ENCODE assay signal across 9 mouse cellular contexts in genomic region chr7:16809739-16810138, GRCm38 (mm10). TPM values are rescaled to one million over a fixed set of nuclear protein-coding genes. Genes with fewer than 3 reads are reported as not detected.
DNase-seq lines count a peak whose midpoint lies in the region; ATAC-seq and TF ChIP-seq lines count a peak whose summit lies in the region.
"Had no signal": no experiment of that assay in that cellular context is flagged by ENCODE, and none has a peak within 500 bp of the region (broad histone marks: within the 10 kb centered on the region; RNA-seq: fewer than 3 reads in every experiment).

No protein-coding gene starts in this region.

- H3K4me1 ChIP-seq in kidney, adult 2 months (ENCODE audit: control insufficient read depth, insufficient read depth, low read length): no peaks in the 10 kb centered on the region
- peaks cover 26% of the 10 kb centered on the region for H3K4me1 ChIP-seq in liver, embryonic 12.5 days
- H3K4me1 ChIP-seq in neural tube, embryonic 11.5 days (ENCODE audit: control insufficient read depth, insufficient read depth, low read length): peaks cover 8% of the 10 kb centered on the region

- TF ChIP-seq CTCF in kidney, adult 2 months (conservative IDR thresholded peaks at IDR 0.05; ENCODE audit: insufficient read depth, insufficient read length, low read depth, low read length): peak; percentile 91

- H3K27ac ChIP-seq in kidney, adult 2 months (ENCODE audit: insufficient read depth, low read depth, low read length): no peak overlapping the region
- no peak overlapping the region for H3K27ac ChIP-seq in liver, embryonic 12.5 days
- no peak overlapping the region for H3K27ac ChIP-seq in neural tube, embryonic 11.5 days (ENCODE audit: low read depth, low read length)
- H3K27ac ChIP-seq: embryonic facial prominence, embryonic 12.5 days had no signal

- DNase-seq in ovary, postnatal 10 days (ENCODE audit: low spot score): peak; percentile 43
- DNase-seq in ovary, adult 18-20 months (ENCODE audit: low spot score): no peak
- peak; percentile 77 for DNase-seq in cerebellum, adult 9-11 months
- DNase-seq in frontal cortex, postnatal 25 days (ENCODE audit: low spot score in 2 of 2): peak; percentile 63 to 71
- DNase-seq in kidney, adult 2 months: peak; percentile 76
- peak; percentile 74 for DNase-seq in neural tube, embryonic 11.5 days (ENCODE audit: low spot score)
- peak; percentile 50 for DNase-seq in testis, postnatal 14 days (ENCODE audit: low spot score)

- TF ChIP-seq POLR2A in kidney, adult 2 months (IDR thresholded peaks at IDR 0.05; ENCODE audit: low read depth, low read length): no peak

- H3K4me2 ChIP-seq in liver, embryonic 12.5 days: no peak overlapping the region
- H3K4me2 ChIP-seq in neural tube, embryonic 11.5 days (ENCODE audit: low read depth): no peak overlapping the region

- no peaks in the 10 kb centered on the region for H3K36me3 ChIP-seq in kidney, adult 2 months (ENCODE audit: control insufficient read depth, insufficient read depth, low read length)
- H3K36me3 ChIP-seq in liver, embryonic 12.5 days: peaks cover 56% of the 10 kb centered on the region
- no peaks in the 10 kb centered on the region for H3K36me3 ChIP-seq in neural tube, embryonic 11.5 days (ENCODE audit: control insufficient read depth, insufficient read depth, low read length)

- WGBS in kidney, adult 2 months: 18% methylated on average over 10 of the region's 10 CpGs
- 21% methylated on average over 10 of the region's 10 CpGs for WGBS in liver, embryonic 12.5 days (ENCODE audit: insufficient replicate concordance)
- 37% methylated on average over 10 of the region's 10 CpGs for WGBS in neural tube, embryonic 11.5 days

- no peak overlapping the region for H3K9ac ChIP-seq in liver, embryonic 12.5 days
- no peak overlapping the region for H3K9ac ChIP-seq in neural tube, embryonic 11.5 days (ENCODE audit: low read length)
- H3K9ac ChIP-seq: embryonic facial prominence, embryonic 12.5 days had no signal

- peak; percentile 47; the same call in 1 of the 2 replicates for ATAC-seq in liver, embryonic 12.5 days
- no peak for ATAC-seq in neural tube, embryonic 11.5 days (ENCODE audit: insufficient read depth, low FRiP score, low TSS enrichment)

- H3K4me3 ChIP-seq in kidney, adult 2 months (ENCODE audit: insufficient read depth, low read depth, low read length): no peak overlapping the region
- H3K4me3 ChIP-seq in liver, embryonic 12.5 days: no peak overlapping the region
- H3K4me3 ChIP-seq in neural tube, embryonic 11.5 days (ENCODE audit: low read depth, low read length): no peak overlapping the region
- H3K4me3 ChIP-seq: embryonic facial prominence, embryonic 12.5 days had no signal

- H3K9me3 ChIP-seq in liver, embryonic 12.5 days (replicated peaks): no peaks in the 10 kb centered on the region
- H3K9me3 ChIP-seq in neural tube, embryonic 11.5 days (ENCODE audit: control insufficient read depth, low read length): no peaks in the 10 kb centered on the region
- H3K9me3 ChIP-seq: embryonic facial prominence, embryonic 12.5 days had no signal

- no peaks in the 10 kb centered on the region for H3K27me3 ChIP-seq in kidney, adult 2 months (replicated peaks; ENCODE audit: control insufficient read depth, insufficient read depth, low read length)
- H3K27me3 ChIP-seq in liver, embryonic 12.5 days (replicated peaks): peaks cover 32% of the 10 kb centered on the region
- H3K27me3 ChIP-seq in neural tube, embryonic 11.5 days (ENCODE audit: control insufficient read depth, insufficient read depth, low read length): peaks cover 21% of the 10 kb centered on the region

RNA-seq across cellular contexts. Expression of gene Strn4, which starts 6.0 kb away (rescaled TPM):
- polyA plus RNA-seq in kidney, adult 2 months (2012; rRNA removed): 94.4 and 116 TPM in 2 replicates
- 61.3 and 63.2 TPM in 2 replicates for polyA plus RNA-seq in liver, embryonic 12.5 days (2016; fragmentation: Nextera tagmentation; extraction: Ambion mirVana)
- polyA plus RNA-seq in neural tube, embryonic 11.5 days (2014; fragmentation: Nextera tagmentation; extraction: Ambion mirVana): 140 and 143 TPM in 2 replicates

RNA-seq across cellular contexts. Expression of gene Fkrp, which starts 6.8 kb away (rescaled TPM):
- polyA plus RNA-seq in kidney, adult 2 months (2012; rRNA removed): 31.0 and 33.9 TPM in 2 replicates
- 14.9 and 16.0 TPM in 2 replicates for polyA plus RNA-seq in liver, embryonic 12.5 days (2016; fragmentation: Nextera tagmentation; extraction: Ambion mirVana)
- polyA plus RNA-seq in neural tube, embryonic 11.5 days (2014; fragmentation: Nextera tagmentation; extraction: Ambion mirVana): 24.3 and 24.4 TPM in 2 replicates

RNA-seq across cellular contexts. Expression of gene Slc1a5, which starts 28.6 kb away (rescaled TPM):
- polyA plus RNA-seq in kidney, adult 2 months (2012; rRNA removed): 74.6 and 95.2 TPM in 2 replicates
- polyA plus RNA-seq in liver, embryonic 12.5 days (2016; fragmentation: Nextera tagmentation; extraction: Ambion mirVana): 127 and 128 TPM in 2 replicates
- 17.2 and 17.3 TPM in 2 replicates for polyA plus RNA-seq in neural tube, embryonic 11.5 days (2014; fragmentation: Nextera tagmentation; extraction: Ambion mirVana)

RNA-seq across cellular contexts. Expression of gene Prkd2, which starts 33.0 kb away (rescaled TPM):
- polyA plus RNA-seq in kidney, adult 2 months (2012; rRNA removed): 18.3 and 23.3 TPM in 2 replicates
- 4.4 and 4.7 TPM in 2 replicates for polyA plus RNA-seq in liver, embryonic 12.5 days (2016; fragmentation: Nextera tagmentation; extraction: Ambion mirVana)
- polyA plus RNA-seq in neural tube, embryonic 11.5 days (2014; fragmentation: Nextera tagmentation; extraction: Ambion mirVana): 10.9 and 11.2 TPM in 2 replicates
